Mouse (Mus musculus): ENCODE results near the gene Gm17482. TPM values are rescaled to one million over a fixed set of nuclear protein-coding genes. Genes with fewer than 3 reads are reported as not detected.
A peak's percentile ranks its signal among the peaks of the same experiment; 100 is the strongest.

Gm17482 gene
- polyA plus RNA-seq, 1 experiment, result not detected

- DNase-seq (ENCODE audit: low read depth, low spot score), result no peak
- WGBS, result 69% methylated on average over 3 of the region's 3 CpGs
Measured at GRCm38 (mm10) chr6:115241939-115242338, 14.8 kb downstream of the Gm17482 start.

- 83% methylated on average over 2 of the region's 2 CpGs for whole genome bisulfite sequencing
- no peak for DNase-seq (ENCODE audit: low read depth, low spot score)
Measured at GRCm38 (mm10) chr6:115244222-115244621, 17.1 kb downstream of the Gm17482 start.

- DNase-seq (ENCODE audit: low read depth, low spot score), result no peak
- 92% methylated on average over 3 of the region's 3 CpGs for WGBS
Measured at GRCm38 (mm10) chr6:115245500-115246058, 18.4 kb downstream of the Gm17482 start.

DNA sequence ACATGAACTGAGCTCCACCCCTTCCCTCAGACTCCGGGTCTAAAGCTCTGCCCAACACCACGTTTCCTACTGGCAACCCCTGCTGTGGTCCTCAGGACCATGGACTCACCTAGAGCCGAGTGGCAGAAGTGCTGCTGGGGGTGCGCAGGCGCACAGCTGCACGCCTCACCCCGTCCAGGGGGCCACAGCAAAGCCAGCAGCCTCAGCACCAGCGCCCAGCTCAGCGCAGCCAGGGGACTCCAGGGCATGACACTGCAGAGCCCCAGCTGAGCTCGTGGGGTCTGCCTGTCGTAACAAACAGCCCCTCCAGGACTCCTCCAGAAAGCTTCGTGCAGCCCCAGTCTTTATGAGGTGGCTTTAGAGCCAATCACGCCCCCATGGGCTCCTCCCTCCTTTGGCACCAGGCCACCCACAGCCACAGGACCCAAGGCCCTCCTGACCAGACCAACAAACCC, 24.4 kb downstream of the Gm17482 start:
- WGBS, result 2% methylated on average over 13 of the region's 13 CpGs
- DNase-seq (ENCODE audit: low read depth, low spot score), result no peak

- DNase-seq (ENCODE audit: low read depth, low spot score), result no peak
Measured at GRCm38 (mm10) chr6:115252099-115252873, 25.1 kb downstream of the Gm17482 start, which contains the start of gene Timp4. TSS of gene Timp4 (minus strand) at chr6:115252205.

GRCm38 (mm10) chr6:115255171-115255570, 28.0 kb downstream of the Gm17482 start:
- no peak for DNase-seq (ENCODE audit: low read depth, low spot score)
- WGBS, result 82% methylated on average over 3 of the region's 3 CpGs

More at GRCm38 (mm10) chr6:115252099-115252873, 25.1 kb downstream of the Gm17482 start, which contains the start of gene Timp4:
- 30% methylated on average over 10 of the region's 10 CpGs for WGBS

DNA sequence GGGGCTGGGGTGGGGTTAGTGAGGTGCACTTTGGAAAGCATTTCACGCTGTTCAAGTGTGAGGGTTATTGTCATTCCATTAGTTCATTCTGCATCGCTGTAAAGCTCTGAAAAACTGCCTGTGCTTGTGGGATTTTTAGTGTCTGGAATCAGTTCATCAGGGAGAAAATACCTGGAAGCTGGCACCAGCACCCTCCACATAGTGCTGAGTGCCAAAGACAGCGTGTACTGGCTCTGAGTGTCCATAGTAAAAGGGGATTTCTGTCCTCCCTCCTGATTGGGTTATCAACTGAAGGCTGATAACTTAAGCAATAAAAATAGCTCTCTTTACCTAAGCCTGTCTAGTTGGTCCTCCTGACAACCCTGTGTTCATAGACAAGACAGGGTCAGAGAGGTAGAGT, 33.4 kb downstream of the Gm17482 start:
- DNase-seq (ENCODE audit: low read depth, low spot score), result no peak
- WGBS, result 78% methylated on average over 3 of the region's 3 CpGs

GRCm38 (mm10) chr6:115266791-115267190, 39.6 kb downstream of the Gm17482 start:
- no peak for DNase-seq (ENCODE audit: low read depth, low spot score)
- WGBS, result 79% methylated on average over 5 of the region's 5 CpGs

- DNase-seq (ENCODE audit: low read depth, low spot score), result peak; percentile 37
Measured at GRCm38 (mm10) chr6:115267916-115268315, 40.8 kb downstream of the Gm17482 start.

DNA sequence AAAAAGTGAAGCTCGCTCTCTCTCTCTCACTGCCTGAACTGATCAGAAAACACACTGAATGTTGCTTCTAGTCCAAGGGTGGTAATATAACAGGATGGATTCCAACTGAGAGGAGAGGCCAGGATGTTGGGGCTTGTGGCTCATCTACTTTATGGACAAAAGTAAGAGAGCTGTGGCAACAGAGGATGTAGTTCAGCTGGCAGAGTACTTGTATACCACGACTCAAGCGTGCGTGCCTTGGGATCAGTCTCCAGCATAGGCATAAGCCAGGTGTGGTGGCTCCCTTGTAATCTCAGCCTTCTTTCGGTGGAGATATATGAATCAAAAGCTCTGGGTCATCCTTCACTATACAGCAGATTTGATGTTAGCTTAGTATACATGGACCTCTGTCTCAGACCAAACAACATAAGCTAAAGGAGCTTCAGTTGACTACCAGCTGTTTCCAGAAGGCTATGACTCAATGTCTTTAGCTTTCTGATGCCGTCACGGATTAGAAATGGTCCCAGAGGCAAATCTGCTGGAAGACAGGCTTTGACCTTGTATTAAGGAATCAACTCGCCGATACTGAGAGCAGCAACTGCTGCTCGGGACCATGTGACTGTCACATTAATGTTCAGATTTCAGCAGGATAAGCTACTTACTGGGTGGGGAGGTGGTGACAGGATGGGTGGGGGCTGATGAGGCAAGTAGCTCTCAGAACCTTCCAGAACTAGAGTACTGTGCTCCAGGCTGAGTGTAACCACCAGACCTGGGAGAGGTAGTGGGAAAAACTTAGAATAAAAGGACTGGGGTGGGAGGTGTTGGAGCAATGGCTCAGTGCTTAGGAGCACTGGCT, 41.6 kb downstream of the Gm17482 start:
- 83% methylated on average over 10 of the region's 10 CpGs for WGBS
- DNase-seq (ENCODE audit: low read depth, low spot score), result no peak

More at GRCm38 (mm10) chr6:115267916-115268315, 40.8 kb downstream of the Gm17482 start:
- 68% methylated on average over 2 of the region's 2 CpGs for WGBS

DNA sequence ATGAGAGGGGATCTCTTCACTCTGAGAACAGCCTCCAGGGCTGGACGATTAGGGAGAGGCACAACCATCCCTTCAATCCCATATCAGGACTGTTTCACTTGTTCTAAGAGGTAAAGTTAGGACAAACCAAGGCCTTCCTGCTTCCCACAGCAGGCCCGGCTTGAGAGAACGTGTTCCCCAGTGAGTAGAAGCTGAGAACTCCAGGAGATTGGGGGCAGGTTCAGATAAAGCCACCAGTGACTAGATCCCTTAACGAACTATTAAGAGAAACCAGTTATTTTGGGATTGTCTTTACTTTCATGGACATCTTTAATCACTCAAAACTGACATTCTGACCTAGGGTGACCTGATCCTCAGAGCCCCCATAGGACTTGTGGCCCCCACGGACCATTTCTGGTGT, 42.4 kb downstream of the Gm17482 start:
- no peak for DNase-seq (ENCODE audit: low read depth, low spot score)
- 90% methylated on average over 5 of the region's 5 CpGs for WGBS

GRCm38 (mm10) chr6:115270085-115270484, 42.9 kb downstream of the Gm17482 start:
- DNase-seq (ENCODE audit: low read depth, low spot score), result no peak
- 71% methylated on average over 2 of the region's 2 CpGs for WGBS

DNA sequence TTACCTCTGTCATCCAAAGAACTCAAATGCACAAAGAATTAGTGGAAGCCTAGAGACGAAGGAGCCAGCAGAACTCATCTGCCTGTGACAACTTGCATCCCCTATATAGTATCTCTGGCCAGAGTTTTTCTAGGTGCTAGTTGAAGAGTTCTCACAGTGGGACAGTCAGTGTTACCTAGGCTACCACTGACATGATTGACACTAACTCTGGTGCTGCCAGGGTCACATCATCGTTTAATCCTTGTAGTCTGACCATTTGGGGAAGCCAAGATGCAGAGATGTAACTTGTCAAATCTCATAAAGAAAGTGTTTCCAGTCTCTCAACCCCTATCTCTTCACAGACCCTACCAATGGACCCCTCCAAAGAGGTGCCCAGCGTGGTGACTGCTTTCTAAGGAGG, 44.2 kb downstream of the Gm17482 start:
- 80% methylated on average over 3 of the region's 3 CpGs for WGBS
- no peak for DNase-seq (ENCODE audit: low read depth, low spot score)

DNA sequence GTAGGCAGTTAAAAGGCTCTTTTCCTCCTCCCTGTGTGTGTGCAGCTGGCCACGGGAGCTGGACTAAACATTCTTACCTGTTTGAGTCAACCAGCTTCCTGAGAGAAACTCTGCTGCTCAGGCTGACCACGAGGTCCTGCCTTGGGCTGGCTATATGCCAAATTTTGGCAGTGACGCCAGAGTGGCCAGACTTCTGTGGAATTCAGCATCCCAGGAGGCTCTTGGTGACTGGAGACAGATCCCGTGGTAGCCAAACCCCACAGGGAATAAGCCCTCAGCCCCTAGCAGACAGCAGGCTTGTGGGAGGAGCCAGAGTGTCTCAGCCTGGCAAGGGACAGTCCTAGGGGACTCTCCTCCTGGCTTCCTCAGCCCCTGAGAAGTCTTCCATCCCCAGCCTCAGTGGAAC, 44.7 kb downstream of the Gm17482 start:
- WGBS, result 15% methylated on average over 4 of the region's 4 CpGs
- no peak for DNase-seq (ENCODE audit: low read depth, low spot score)

DNA sequence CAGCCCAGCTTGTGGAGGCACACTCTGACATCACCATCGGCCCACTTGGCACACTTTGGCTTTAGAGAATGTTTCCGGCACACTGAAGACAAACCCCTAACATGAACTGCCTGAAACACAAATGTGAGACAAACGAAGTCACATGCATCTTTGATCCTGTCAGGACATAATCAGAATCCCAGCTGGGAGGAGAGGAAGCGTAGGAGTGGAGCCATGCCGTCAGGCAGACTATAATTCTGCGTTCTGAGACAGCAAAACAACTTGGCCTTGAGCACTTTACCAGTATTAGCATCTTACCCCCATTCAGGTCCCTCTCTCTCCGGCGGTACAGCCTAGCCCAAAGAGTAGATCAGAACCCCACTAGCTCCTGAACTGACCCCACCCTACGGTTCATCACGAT, 46.2 kb downstream of the Gm17482 start:
- no peak for DNase-seq (ENCODE audit: low read depth, low spot score)
- 92% methylated on average over 10 of the region's 10 CpGs for WGBS

- WGBS, result 80% methylated on average over 9 of the region's 9 CpGs
- no peak for DNase-seq (ENCODE audit: low read depth, low spot score)
Measured at GRCm38 (mm10) chr6:115274705-115275104, 47.6 kb downstream of the Gm17482 start.

- no peak for DNase-seq (ENCODE audit: low read depth, low spot score)
- 92% methylated on average over 10 of the region's 10 CpGs for WGBS
Measured at GRCm38 (mm10) chr6:115275116-115275815, 48.1 kb downstream of the Gm17482 start.

- 83% methylated on average over 8 of the region's 8 CpGs for WGBS
Measured at GRCm38 (mm10) chr6:115278086-115278485, 50.9 kb downstream of the Gm17482 start.

DNA sequence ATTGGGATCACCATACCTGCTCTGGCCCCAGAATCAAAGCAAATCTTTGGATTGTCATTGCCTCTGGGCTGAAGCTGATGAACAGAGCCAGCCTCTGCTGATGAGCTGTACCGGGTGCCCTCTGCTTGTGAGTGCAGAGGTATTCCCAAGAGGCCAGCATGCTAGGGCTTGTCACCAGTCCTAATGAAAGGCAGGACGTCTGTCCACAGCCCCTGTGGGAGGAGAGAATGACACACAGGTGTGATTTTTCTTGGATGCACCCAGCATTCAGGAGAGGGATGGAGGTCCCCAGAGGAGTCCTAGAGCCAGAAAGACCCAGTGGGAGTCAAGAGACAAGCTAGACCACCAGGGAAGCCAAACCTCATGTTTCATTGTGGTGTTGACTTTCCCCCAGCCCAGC, 52.5 kb downstream of the Gm17482 start:
- DNase-seq (ENCODE audit: low read depth, low spot score), result no peak
- 81% methylated on average over 2 of the region's 2 CpGs for WGBS

More at GRCm38 (mm10) chr6:115278086-115278485, 50.9 kb downstream of the Gm17482 start:
- no peak for DNase-seq (ENCODE audit: low read depth, low spot score)

DNA sequence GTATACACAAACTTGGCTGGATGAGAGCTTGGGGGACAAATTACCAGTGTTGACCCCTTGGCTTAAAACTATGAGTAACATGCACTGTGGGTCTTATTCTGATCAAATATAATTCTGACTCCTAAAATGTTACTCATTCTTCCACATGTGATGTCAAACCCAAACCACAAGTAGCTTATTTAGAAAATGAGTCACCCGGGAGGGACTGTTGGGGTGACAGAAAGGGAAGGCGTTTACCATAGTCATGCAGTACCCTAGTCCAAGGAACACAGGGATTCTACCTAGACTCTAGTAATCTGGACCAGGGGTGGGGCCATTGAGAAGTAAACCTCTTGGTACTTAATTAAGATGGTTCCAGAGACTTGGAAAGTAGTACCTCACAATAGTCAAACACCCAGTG, 57.0 kb downstream of the Gm17482 start:
- no peak for DNase-seq (ENCODE audit: low read depth, low spot score)
- 65% methylated on average over 2 of the region's 2 CpGs for WGBS

Measured in large intestine, adult 2 months (tissue).